Mouse (Mus musculus) liver, embryonic 11.5 days (tissue): ENCODE data around the gene Anks1. TPM values are rescaled to one million over a fixed set of nuclear protein-coding genes. Genes with fewer than 3 reads are reported as not detected.

ENCODE experiments used
- ATAC-seq: fragments of 200-750 bp; cut with Nextera tagmentation; replicated peaks from 2 replicates; pipeline ENCODE4 v1.8.0; 2017; ENCODE audit warnings: moderate number of reproducible peaks, mild to moderate bottlenecking, moderate TSS enrichment, moderate library complexity; ENCODE audit not compliant: low FRiP score
- DNase-seq: peaks from one replicate; pipeline ENCODE4 v3.0.0-alpha.2; 2017; ENCODE audit warnings: low spot score
- H3K27ac ChIP-seq: fragments of 300-500 bp; sonication (generic); 2 replicates; pipeline ENCODE4 v1.5.1; 2014; ENCODE audit warnings: mild to moderate bottlenecking, low read depth, low read length, control low read depth
- H3K27me3 ChIP-seq: fragments of 300-500 bp; sonication (generic); replicated peaks from 2 replicates; pipeline ENCODE4 v1.6.1; 2014; ENCODE audit warnings: low read length, mixed read lengths; ENCODE audit not compliant: control insufficient read depth, insufficient read depth
- H3K36me3 ChIP-seq: fragments of 300-500 bp; sonication (generic); 2 replicates; pipeline ENCODE4 v1.6.1; 2014; ENCODE audit warnings: mild to moderate bottlenecking, low read length, moderate library complexity, mixed read lengths; ENCODE audit not compliant: control insufficient read depth, insufficient read depth
- H3K4me1 ChIP-seq: fragments of 300-500 bp; sonication (generic); replicated peaks from 2 replicates; pipeline ENCODE4 v1.6.1; 2014; ENCODE audit warnings: low read length, mixed read lengths; ENCODE audit not compliant: control insufficient read depth, insufficient read depth
- H3K4me2 ChIP-seq: fragments of 300-500 bp; sonication (generic); 2 replicates; pipeline ENCODE4 v1.6.1; 2014; ENCODE audit warnings: mild to moderate bottlenecking, control low read depth, moderate library complexity
- H3K4me3 ChIP-seq: fragments of 300-500 bp; sonication (generic); 2 replicates; pipeline ENCODE4 v1.5.1; 2014; ENCODE audit warnings: low read depth, low read length, control low read depth
- H3K9ac ChIP-seq: fragments of 300-500 bp; sonication (generic); 2 replicates; pipeline ENCODE4 v1.6.1; 2014; ENCODE audit warnings: low read depth, low read length, control low read depth
- H3K9me3 ChIP-seq: fragments of 300-500 bp; sonication (generic); 2 replicates; pipeline ENCODE4 v1.6.1; 2016; ENCODE audit warnings: low read length, inconsistent platforms, mixed read lengths; ENCODE audit not compliant: control insufficient read depth
- WGBS: fragments of 180-500 bp; shearing (Covaris S2); extraction: QIAGEN DNeasy Blood & Tissue Kit; methylation state at CpG from one replicate; pipeline ENCODE4 v1.1.7; 2014; 5-methylcytosine and 5-hydroxymethylcytosine counted together
- polyA plus RNA-seq: library from polyadenylated mRNA; unstranded; fragments of >200 nt; fragmentation: Nextera tagmentation; extraction: Ambion mirVana; gene quantifications from 2 replicates; pipeline ENCODE4 v1.2.1, GENCODE M21; 2014

Gene Anks1
- polyA plus RNA-seq, 1 experiment from 2014 or later: 8.9 TPM

- Histone ChIP-seq H3K9me3 (no peaks in the 10 kb centered on the region), H3K4me1 (peaks cover 39% of the 10 kb centered on the region), H3K36me3 (no peaks in the 10 kb centered on the region), H3K9ac (no peak overlapping the region), H3K4me2 (no peak overlapping the region), H3K4me3 (no peak overlapping the region), H3K27ac (no peak overlapping the region), H3K27me3 (no peaks in the 10 kb centered on the region)
- ATAC-seq (no peak), DNase-seq (no peak)
These were observed 96.3 kb downstream of the Anks1 start for GRCm38 (mm10) chr17:28005393-28005792.

DNA sequence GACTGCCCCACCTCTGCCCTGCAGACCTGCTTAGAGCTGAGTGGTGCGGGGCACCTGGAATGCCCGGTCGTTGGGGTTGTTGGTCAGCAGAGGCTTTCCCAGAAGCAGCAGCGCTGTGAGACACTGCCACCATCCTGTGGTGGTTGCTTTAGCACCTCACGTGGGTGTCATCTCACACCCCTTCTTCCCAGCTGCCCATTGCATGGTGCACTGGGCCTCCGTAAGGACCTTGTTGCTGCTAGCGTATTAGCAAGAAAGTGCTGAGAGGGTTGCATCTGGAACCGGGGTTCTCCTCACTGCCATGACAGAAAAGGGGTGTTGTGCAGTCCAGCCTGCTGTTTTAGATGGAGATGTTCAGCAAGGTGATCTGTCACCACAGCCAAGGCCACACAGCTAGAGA, 97.1 kb downstream of the Anks1 start:
- 73% methylated on average over 8 of the region's 8 CpGs for WGBS
- Histone ChIP-seq H3K4me1 (peaks cover 45% of the 10 kb centered on the region), H3K36me3 (no peaks in the 10 kb centered on the region), H3K9ac (peak overlapping the region; percentile 73; the same call in 1 of the 2 replicates), H3K9me3 (no peaks in the 10 kb centered on the region), H3K27ac (peak overlapping the region; percentile 85), H3K4me2 (peak overlapping the region; percentile 79), H3K4me3 (no peak overlapping the region), H3K27me3 (no peaks in the 10 kb centered on the region)
- ATAC-seq (no peak), DNase-seq (no peak)

- H3K9me3 ChIP-seq: no peaks in the 10 kb centered on the region
- H3K4me2 ChIP-seq: peak overlapping the region; percentile 79
- no peaks in the 10 kb centered on the region for H3K27me3 ChIP-seq
- 55% methylated on average over 5 of the region's 5 CpGs for WGBS
- H3K27ac ChIP-seq: peak overlapping the region; percentile 85
- no peak overlapping the region for H3K4me3 ChIP-seq
- ATAC-seq (no peak), DNase-seq (no peak)
- peak overlapping the region; percentile 73; the same call in 1 of the 2 replicates for H3K9ac ChIP-seq
- H3K36me3 ChIP-seq: no peaks in the 10 kb centered on the region
- H3K4me1 ChIP-seq: peaks cover 46% of the 10 kb centered on the region
These were observed 97.5 kb downstream of the Anks1 start for GRCm38 (mm10) chr17:28006611-28007010.

GRCm38 (mm10) chr17:28007179-28007811, 98.2 kb downstream of the Anks1 start:
- H3K27ac ChIP-seq: peak overlapping the region; percentile 85
- WGBS: 13% methylated on average over 29 of the region's 29 CpGs
- ATAC-seq: peak; percentile 12; the same call in 1 of the 2 replicates
- peaks cover 2% of the 10 kb centered on the region; the same call in 1 of the 2 replicates for H3K36me3 ChIP-seq
- peak overlapping the region; percentile 46 for H3K4me3 ChIP-seq
- H3K4me1 ChIP-seq: peaks cover 49% of the 10 kb centered on the region
- DNase-seq: peak; percentile 60
- peak overlapping the region; percentile 73 for H3K9ac ChIP-seq
- H3K4me2 ChIP-seq: peak overlapping the region; percentile 79
- H3K9me3 ChIP-seq: no peaks in the 10 kb centered on the region
- H3K27me3 ChIP-seq: no peaks in the 10 kb centered on the region

GRCm38 (mm10) chr17:28007857-28008564, 98.9 kb downstream of the Anks1 start:
- H3K36me3 ChIP-seq: peaks cover 5% of the 10 kb centered on the region; the same call in 1 of the 2 replicates
- H3K4me2 ChIP-seq: peak overlapping the region; percentile 79
- H3K27me3 ChIP-seq: no peaks in the 10 kb centered on the region
- WGBS: 21% methylated on average over 27 of the region's 27 CpGs
- H3K27ac ChIP-seq: peak overlapping the region; percentile 85
- H3K4me3 ChIP-seq: peak overlapping the region; percentile 46
- no peak for DNase-seq
- no peaks in the 10 kb centered on the region for H3K9me3 ChIP-seq
- peak; percentile 42 for ATAC-seq
- H3K9ac ChIP-seq: peak overlapping the region; percentile 73
- H3K4me1 ChIP-seq: peaks cover 56% of the 10 kb centered on the region

- Histone ChIP-seq H3K9me3 (no peaks in the 10 kb centered on the region), H3K27ac (no peak overlapping the region; the same call in 1 of the 2 replicates), H3K4me1 (peaks cover 62% of the 10 kb centered on the region), H3K36me3 (peaks cover 5% of the 10 kb centered on the region; the same call in 1 of the 2 replicates), H3K27me3 (no peaks in the 10 kb centered on the region), H3K4me2 (peak overlapping the region; percentile 79), H3K4me3 (peak overlapping the region; percentile 46), H3K9ac (peak overlapping the region; percentile 73)
- no peak for ATAC-seq
- WGBS: 53% methylated on average over 8 of the region's 8 CpGs
- DNase-seq: no peak
These were observed 99.5 kb downstream of the Anks1 start for GRCm38 (mm10) chr17:28008565-28008981.

DNA sequence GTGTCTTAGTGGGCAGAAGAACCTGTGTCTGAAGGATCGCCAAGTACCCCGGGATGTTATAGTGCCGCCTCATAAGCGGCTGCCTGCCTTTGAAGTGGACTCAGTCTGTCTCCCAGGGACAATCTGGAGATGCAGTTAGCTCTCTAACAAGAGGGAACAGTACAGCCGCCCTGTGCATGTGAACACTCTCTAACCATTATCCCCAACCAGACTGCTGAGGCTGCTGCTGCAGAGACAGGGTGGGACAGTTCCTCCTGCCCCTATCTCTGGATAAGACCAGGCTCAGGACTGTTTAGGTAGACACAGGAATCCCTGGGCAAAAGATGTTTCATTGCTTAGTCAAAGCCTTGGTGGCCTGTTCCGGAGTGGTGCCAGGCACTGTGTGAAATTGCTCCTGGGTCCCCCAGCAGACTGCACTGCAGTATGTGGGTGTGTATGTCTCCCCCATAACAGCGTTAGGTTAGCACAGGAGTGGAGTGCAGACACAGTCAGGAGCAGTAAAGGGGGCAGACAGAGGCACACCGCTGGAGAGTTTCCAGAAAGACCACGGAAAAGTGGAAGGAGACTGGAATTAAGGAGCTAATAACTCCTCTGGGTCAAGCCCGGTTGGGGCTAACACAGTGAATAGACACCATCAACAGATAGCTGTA, 100.1 kb downstream of the Anks1 start:
- Histone ChIP-seq H3K27me3 (no peaks in the 10 kb centered on the region), H3K4me2 (peak overlapping the region; percentile 79), H3K4me3 (peak overlapping the region; percentile 46), H3K9me3 (no peaks in the 10 kb centered on the region), H3K9ac (peak overlapping the region; percentile 73), H3K36me3 (peaks cover 5% of the 10 kb centered on the region; the same call in 1 of the 2 replicates), H3K4me1 (peaks cover 68% of the 10 kb centered on the region), H3K27ac (no peak overlapping the region; the same call in 1 of the 2 replicates)
- ATAC-seq (no peak), DNase-seq (no peak)
- 70% methylated on average over 10 of the region's 10 CpGs for WGBS

- ATAC-seq: no peak
- 81% methylated on average over 7 of the region's 7 CpGs for WGBS
These were observed 100.6 kb downstream of the Anks1 start for GRCm38 (mm10) chr17:28009716-28010114.

More at GRCm38 (mm10) chr17:28009716-28010114, 100.6 kb downstream of the Anks1 start:
- H3K4me3 ChIP-seq: peak overlapping the region; percentile 46; the same call in 1 of the 2 replicates
- H3K4me1 ChIP-seq: peaks cover 70% of the 10 kb centered on the region
- peaks cover 5% of the 10 kb centered on the region; the same call in 1 of the 2 replicates for H3K36me3 ChIP-seq
- peak overlapping the region; percentile 79 for H3K4me2 ChIP-seq
- H3K9ac ChIP-seq: peak overlapping the region; percentile 73
- H3K27ac ChIP-seq: no peak overlapping the region
- DNase-seq: no peak
- H3K9me3 ChIP-seq: no peaks in the 10 kb centered on the region
- H3K27me3 ChIP-seq: no peaks in the 10 kb centered on the region
